Mouse (Mus musculus) neural tube, embryonic 12.5 days (tissue): Measurements from ENCODE around the gene Siglecg. TPM values are rescaled to one million over a fixed set of nuclear protein-coding genes. Genes with fewer than 3 reads are reported as not detected.
A peak's percentile ranks its signal among the peaks of the same experiment; 100 is the strongest.

Source experiments
- ATAC-seq: fragments of 200-750 bp; cut with Nextera tagmentation; 2 replicates; pipeline ENCODE4 v1.8.0; 2017; ENCODE audit warnings: low read depth, mild to moderate bottlenecking, moderate TSS enrichment, moderate library complexity; ENCODE audit not compliant: low FRiP score
- H3K27ac ChIP-seq: fragments of 300-500 bp; sonication (generic); 2 replicates; pipeline ENCODE4 v1.5.1; 2016
- H3K27me3 ChIP-seq: fragments of 300-500 bp; sonication (generic); replicated peaks from 2 replicates; pipeline ENCODE4 v1.6.1; 2016; ENCODE audit warnings: mild to moderate bottlenecking
- H3K36me3 ChIP-seq: fragments of 300-500 bp; sonication (generic); 2 replicates; pipeline ENCODE4 v1.6.1; 2016; ENCODE audit warnings: mild to moderate bottlenecking
- H3K4me1 ChIP-seq: fragments of 300-500 bp; sonication (generic); 2 replicates; pipeline ENCODE4 v1.6.1; 2016
- H3K4me2 ChIP-seq: fragments of 300-500 bp; sonication (generic); replicated peaks from 2 replicates; pipeline ENCODE4 v1.6.1; 2016; ENCODE audit warnings: mild to moderate bottlenecking
- H3K4me3 ChIP-seq: fragments of 300-500 bp; sonication (generic); 2 replicates; pipeline ENCODE4 v1.5.1; 2016
- H3K9ac ChIP-seq: fragments of 300-500 bp; sonication (generic); 2 replicates; pipeline ENCODE4 v1.6.1; 2016; ENCODE audit warnings: mild to moderate bottlenecking
- H3K9me3 ChIP-seq: fragments of 300-500 bp; sonication (generic); 2 replicates; pipeline ENCODE4 v1.6.1; 2016; ENCODE audit warnings: mild to moderate bottlenecking
- WGBS: fragments of 180-500 bp; shearing (Covaris S2); methylation state at CpG from one replicate; pipeline ENCODE4 v1.1.7; 2016; 5-methylcytosine and 5-hydroxymethylcytosine counted together
- polyA plus RNA-seq: library from polyadenylated mRNA; unstranded; fragments of >200 nt; fragmentation: Nextera tagmentation; extraction: Ambion mirVana; gene quantifications from 2 replicates; pipeline ENCODE4 v1.2.1, GENCODE M21; 2016

Siglecg gene
- polyA plus RNA-seq, 1 experiment from 2014 or later, result 0.20 TPM

DNA sequence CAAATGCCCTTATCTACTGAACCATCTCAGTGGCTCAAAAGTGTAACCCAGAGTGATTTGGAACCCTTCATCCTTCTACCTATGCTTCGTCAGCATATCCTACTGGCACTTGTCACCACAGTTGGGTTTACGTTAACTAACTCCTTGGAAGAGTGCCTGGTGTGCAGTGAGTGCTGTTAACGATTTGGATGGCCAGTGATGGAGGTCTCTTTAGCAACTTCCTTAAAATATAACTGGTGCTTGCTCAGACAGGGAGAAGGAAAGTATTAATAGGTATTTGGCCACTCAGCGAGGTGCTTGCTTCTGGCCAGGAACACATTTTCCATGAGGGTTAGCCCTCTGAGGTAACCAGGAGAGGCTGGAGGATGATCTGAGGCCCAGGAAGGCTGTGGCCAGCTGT lies 39.8 kb downstream of the Siglecg start:
- no peak overlapping the region for H3K27ac ChIP-seq
- WGBS, result 96% methylated on average over 4 of the region's 4 CpGs
- H3K36me3 ChIP-seq, result peaks cover 4% of the 10 kb centered on the region; the same call in 1 of the 2 replicates
- H3K4me3 ChIP-seq, result no peak overlapping the region
- no peak overlapping the region for H3K9ac ChIP-seq
- H3K4me1 ChIP-seq, result peaks cover 14% of the 10 kb centered on the region
- H3K27me3 ChIP-seq, result no peaks in the 10 kb centered on the region
- no peaks in the 10 kb centered on the region for H3K9me3 ChIP-seq
- ATAC-seq, result no peak
- H3K4me2 ChIP-seq, result no peak overlapping the region

DNA sequence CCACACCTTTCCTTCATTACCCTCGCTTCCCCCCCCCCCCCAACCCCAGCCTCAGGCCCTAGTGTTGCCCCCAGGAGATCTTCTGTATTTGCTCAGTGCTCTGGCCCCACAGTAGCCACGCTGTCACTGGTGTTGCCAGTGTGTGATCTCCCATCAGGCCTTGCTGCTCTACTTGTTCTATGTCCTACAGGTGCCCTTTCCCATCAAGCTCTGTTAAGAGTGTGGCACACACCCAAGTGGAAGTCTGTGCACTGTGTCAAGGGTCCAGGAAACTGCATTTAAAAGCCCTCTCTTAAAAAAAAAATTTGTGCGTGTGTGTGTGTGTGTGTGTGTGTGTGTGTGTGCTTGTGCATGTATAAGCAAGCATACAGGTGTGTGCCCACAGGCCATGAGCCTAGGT lies 40.2 kb downstream of the Siglecg start:
- Histone ChIP-seq H3K4me2 (no peak overlapping the region), H3K27ac (no peak overlapping the region)

DNA sequence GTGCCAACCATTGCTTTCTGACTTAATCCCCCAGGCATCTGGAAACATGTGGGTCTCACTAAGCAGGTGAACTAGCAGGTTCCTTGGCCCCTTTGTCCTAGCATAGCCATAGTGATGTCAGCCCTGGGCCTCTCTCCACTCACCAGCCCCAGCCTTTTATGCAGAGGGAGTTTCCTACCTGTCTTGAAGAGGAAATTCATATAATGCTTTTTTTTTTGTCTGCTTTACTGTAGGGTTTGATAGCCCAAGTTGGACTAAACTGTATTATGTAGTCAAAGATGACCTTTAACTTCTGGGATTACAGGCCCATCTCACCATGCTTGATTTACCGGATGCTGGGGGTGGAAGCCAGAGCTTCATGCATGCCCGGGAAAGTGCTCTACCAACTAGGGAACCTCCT lies 41.8 kb downstream of the Siglecg start:
- H3K9ac ChIP-seq, result no peak overlapping the region

More for the DNA sequence above, 40.2 kb downstream of the Siglecg start:
- Histone ChIP-seq H3K9me3 (no peaks in the 10 kb centered on the region), H3K4me3 (no peak overlapping the region), H3K4me1 (peaks cover 11% of the 10 kb centered on the region; the same call in 1 of the 2 replicates), H3K9ac (no peak overlapping the region), H3K36me3 (peaks cover 8% of the 10 kb centered on the region; the same call in 1 of the 2 replicates), H3K27me3 (no peaks in the 10 kb centered on the region)
- no peak for ATAC-seq
- 89% methylated on average over 3 of the region's 3 CpGs for WGBS

DNA sequence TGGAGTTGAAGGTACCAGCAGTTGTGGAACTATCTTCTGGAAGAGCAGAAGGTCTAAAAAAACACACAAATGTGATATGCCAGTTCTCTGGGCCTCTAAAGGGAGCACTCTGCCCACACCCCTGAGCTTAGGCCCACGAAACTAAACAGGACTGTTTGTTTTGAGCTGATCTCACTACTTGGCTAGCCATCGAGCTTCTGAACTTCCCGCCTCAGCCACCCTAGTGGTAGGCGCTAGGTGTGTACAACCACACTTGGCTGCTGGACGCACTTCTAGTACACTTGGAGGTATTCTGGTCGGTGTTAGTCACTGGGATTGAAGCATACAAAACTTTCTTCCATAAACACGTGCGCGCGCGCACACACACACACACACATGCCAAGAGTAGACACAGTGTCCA lies 43.7 kb downstream of the Siglecg start:
- Histone ChIP-seq H3K4me1 (no peaks in the 10 kb centered on the region), H3K27me3 (no peaks in the 10 kb centered on the region), H3K27ac (no peak overlapping the region), H3K9ac (no peak overlapping the region), H3K4me2 (no peak overlapping the region), H3K9me3 (no peaks in the 10 kb centered on the region), H3K4me3 (no peak overlapping the region), H3K36me3 (peaks cover 40% of the 10 kb centered on the region)
- 97% methylated on average over 11 of the region's 11 CpGs for WGBS
- no peak for ATAC-seq

More for the DNA sequence above, 41.8 kb downstream of the Siglecg start:
- no peaks in the 10 kb centered on the region for H3K9me3 ChIP-seq
- no peak for ATAC-seq
- 96% methylated on average over 2 of the region's 2 CpGs for WGBS
- H3K4me3 ChIP-seq, result no peak overlapping the region
- H3K36me3 ChIP-seq, result peaks cover 24% of the 10 kb centered on the region
- no peaks in the 10 kb centered on the region for H3K27me3 ChIP-seq
- H3K4me2 ChIP-seq, result no peak overlapping the region
- H3K4me1 ChIP-seq, result peaks cover 3% of the 10 kb centered on the region; the same call in 1 of the 2 replicates
- H3K27ac ChIP-seq, result no peak overlapping the region

GRCm38 (mm10) chr7:43452609-43453008 lies 44.6 kb downstream of the Siglecg start:
- no peaks in the 10 kb centered on the region for H3K9me3 ChIP-seq
- H3K4me1 ChIP-seq, result no peaks in the 10 kb centered on the region
- no peak for ATAC-seq
- 50% methylated on average over 4 of the region's 4 CpGs for WGBS
- H3K9ac ChIP-seq, result no peak overlapping the region
- H3K27me3 ChIP-seq, result no peaks in the 10 kb centered on the region
- H3K36me3 ChIP-seq, result peaks cover 49% of the 10 kb centered on the region
- no peak overlapping the region for H3K4me3 ChIP-seq
- H3K27ac ChIP-seq, result no peak overlapping the region
- no peak overlapping the region for H3K4me2 ChIP-seq

- H3K4me2 ChIP-seq, result no peak overlapping the region
- 92% methylated on average over 14 of the region's 14 CpGs for WGBS
- no peaks in the 10 kb centered on the region for H3K4me1 ChIP-seq
- H3K27me3 ChIP-seq, result no peaks in the 10 kb centered on the region
- no peaks in the 10 kb centered on the region for H3K9me3 ChIP-seq
- H3K36me3 ChIP-seq, result peaks cover 51% of the 10 kb centered on the region
- no peak overlapping the region for H3K9ac ChIP-seq
- no peak overlapping the region for H3K27ac ChIP-seq
- no peak overlapping the region for H3K4me3 ChIP-seq
- no peak for ATAC-seq
These were observed 45.8 kb downstream of the Siglecg start for GRCm38 (mm10) chr7:43453599-43454355.

DNA sequence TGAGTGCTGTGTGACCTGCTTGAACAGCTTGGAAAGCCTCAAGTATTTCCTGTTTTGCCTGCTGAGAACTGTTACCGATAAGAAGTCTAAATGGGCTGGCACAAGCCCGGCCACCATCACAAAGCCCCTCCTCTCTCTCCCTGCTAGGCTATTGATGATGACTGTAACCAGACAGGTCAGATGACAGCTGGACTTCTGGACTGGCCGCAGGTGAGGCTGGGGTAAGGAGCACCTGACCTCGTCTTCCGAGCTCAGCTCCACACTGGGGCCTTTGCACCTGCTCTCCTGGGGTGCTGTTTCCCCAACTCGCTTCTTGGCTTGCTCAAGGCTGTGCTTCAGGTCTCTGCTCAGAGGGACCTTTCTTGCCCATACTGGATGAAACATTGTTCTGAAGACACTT lies 46.4 kb downstream of the Siglecg start:
- no peak overlapping the region for H3K4me2 ChIP-seq
- no peak for ATAC-seq
- no peaks in the 10 kb centered on the region for H3K4me1 ChIP-seq
- no peak overlapping the region for H3K27ac ChIP-seq
- H3K36me3 ChIP-seq, result peaks cover 51% of the 10 kb centered on the region
- H3K27me3 ChIP-seq, result no peaks in the 10 kb centered on the region
- 92% methylated on average over 6 of the region's 6 CpGs for WGBS
- no peak overlapping the region for H3K9ac ChIP-seq
- no peaks in the 10 kb centered on the region for H3K9me3 ChIP-seq
- no peak overlapping the region for H3K4me3 ChIP-seq

DNA sequence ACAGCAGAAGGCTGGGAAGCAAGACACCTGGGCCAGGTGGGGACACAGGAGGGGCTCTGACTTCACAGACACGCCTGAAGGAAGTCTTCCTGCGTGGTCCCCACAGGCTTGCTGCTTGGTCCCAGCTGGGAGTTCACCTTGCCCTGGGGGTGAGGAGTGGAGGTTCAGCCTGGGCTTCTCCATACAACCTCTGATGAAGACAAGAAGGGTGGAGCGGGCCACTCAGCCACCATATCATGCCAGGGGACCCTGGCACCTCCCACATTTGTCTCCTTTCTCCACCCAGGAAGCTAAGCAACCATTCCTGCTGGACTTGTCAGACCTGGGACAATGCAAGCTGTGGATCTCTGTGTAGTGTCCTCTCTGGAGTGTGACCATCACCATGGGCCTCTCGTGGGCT lies 54.8 kb downstream of the Siglecg start, which contains the start of gene Vsig10l:
Vsig10l (plus strand) TSS at position 301 of the 400 bp plus-strand sequence.
- Histone ChIP-seq H3K4me1 (peaks cover 12% of the 10 kb centered on the region; the same call in 1 of the 2 replicates), H3K27me3 (peaks cover 27% of the 10 kb centered on the region), H3K9ac (no peak within 1 kb of the TSS), H3K4me2 (no peak within 1 kb of the TSS), H3K4me3 (no peak within 1 kb of the TSS), H3K9me3 (no peaks in the 10 kb centered on the region), H3K27ac (no peak within 1 kb of the TSS), H3K36me3 (no peaks in the 10 kb centered on the region; the same call in 1 of the 2 replicates)
- ATAC-seq, result no peak
- WGBS, result 72% methylated on average over 4 of the region's 4 CpGs

- Histone ChIP-seq H3K4me3 (no peak overlapping the region), H3K9ac (no peak overlapping the region), H3K4me1 (peaks cover 12% of the 10 kb centered on the region; the same call in 1 of the 2 replicates), H3K9me3 (no peaks in the 10 kb centered on the region), H3K27me3 (peaks cover 27% of the 10 kb centered on the region), H3K27ac (no peak overlapping the region), H3K4me2 (no peak overlapping the region), H3K36me3 (no peaks in the 10 kb centered on the region)
- ATAC-seq, result no peak
- WGBS, result 80% methylated on average over 7 of the region's 7 CpGs
These were observed 56.0 kb downstream of the Siglecg start for GRCm38 (mm10) chr7:43463976-43464375.

DNA sequence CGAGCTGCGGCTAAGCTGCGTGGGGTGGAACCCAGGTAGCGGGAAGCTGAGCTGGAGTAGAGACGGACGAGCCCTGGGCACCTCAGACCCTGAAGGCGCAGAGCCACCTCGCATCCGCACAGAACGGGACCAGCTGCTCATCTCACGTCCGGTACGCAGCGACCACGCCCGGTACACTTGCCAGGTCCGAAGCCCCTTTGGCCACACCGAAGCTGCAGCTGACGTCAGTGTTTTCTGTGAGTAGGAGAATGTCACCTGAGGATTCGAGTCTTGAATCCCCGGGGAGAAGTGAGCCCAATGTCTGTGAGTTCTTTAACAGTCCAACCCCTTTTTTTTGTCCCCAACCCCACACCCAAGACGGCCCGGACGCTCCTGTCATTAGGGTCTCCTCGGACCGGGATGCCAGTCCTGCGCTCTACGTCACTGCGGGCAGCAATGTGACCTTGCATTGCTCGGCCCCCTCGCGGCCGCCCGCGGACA lies 56.9 kb downstream of the Siglecg start:
- Histone ChIP-seq H3K9ac (peak overlapping the region; percentile 60; the same call in 1 of the 2 replicates), H3K36me3 (no peaks in the 10 kb centered on the region), H3K27me3 (peaks cover 27% of the 10 kb centered on the region), H3K27ac (no peak overlapping the region), H3K4me2 (peak overlapping the region; percentile 79), H3K4me3 (peak overlapping the region; percentile 41), H3K9me3 (no peaks in the 10 kb centered on the region), H3K4me1 (peaks cover 12% of the 10 kb centered on the region; the same call in 1 of the 2 replicates)
- peak; percentile 59 for ATAC-seq
- 4% methylated on average over 35 of the region's 35 CpGs for WGBS

- ATAC-seq, result peak; percentile 79
- no peaks in the 10 kb centered on the region for H3K9me3 ChIP-seq
- under 1% methylated on average over 33 of the region's 33 CpGs for WGBS
These were observed 57.5 kb downstream of the Siglecg start for GRCm38 (mm10) chr7:43465344-43466098.

GRCm38 (mm10) chr7:43466099-43466694 lies 58.2 kb downstream of the Siglecg start:
- peak overlapping the region; percentile 41 for H3K4me3 ChIP-seq
- no peaks in the 10 kb centered on the region for H3K36me3 ChIP-seq
- H3K27me3 ChIP-seq, result peaks cover 27% of the 10 kb centered on the region
- no peaks in the 10 kb centered on the region for H3K9me3 ChIP-seq
- peak overlapping the region; percentile 79 for H3K4me2 ChIP-seq
- H3K4me1 ChIP-seq, result peaks cover 12% of the 10 kb centered on the region; the same call in 1 of the 2 replicates
- H3K9ac ChIP-seq, result peak overlapping the region; percentile 40; the same call in 1 of the 2 replicates
- no peak overlapping the region for H3K27ac ChIP-seq
- under 1% methylated on average over 33 of the region's 33 CpGs for WGBS
- peak; percentile 68 for ATAC-seq

More at GRCm38 (mm10) chr7:43465344-43466098, 57.5 kb downstream of the Siglecg start:
- Histone ChIP-seq H3K4me2 (peak overlapping the region; percentile 79), H3K36me3 (no peaks in the 10 kb centered on the region), H3K4me1 (peaks cover 12% of the 10 kb centered on the region; the same call in 1 of the 2 replicates), H3K27me3 (peaks cover 27% of the 10 kb centered on the region), H3K27ac (no peak overlapping the region), H3K9ac (peak overlapping the region; percentile 60), H3K4me3 (peak overlapping the region; percentile 41)
